Mouse (Mus musculus) MEL (cell line): ENCODE data around the gene 4930524B15Rik.

Source experiments
- CTCF ChIP-seq, 3 experiments: IDR thresholded peaks in 2 of 3; conservative IDR thresholded peaks in 1 of 3; 2 replicates each; pipeline ENCODE4 v1.5.1; 2011 to 2012; ENCODE audit warnings: low read length in 3 of 3, low read depth in 2 of 3, mild to moderate bottlenecking in 2 of 3, improper control_type of control experiment in 1 of 3, inconsistent platforms in 1 of 3, mixed read lengths in 1 of 3, moderate library complexity in 1 of 3; ENCODE audit not compliant: control insufficient read depth in 1 of 3, insufficient read depth in 1 of 3, poor library complexity in 1 of 3, severe bottlenecking in 1 of 3
- EP300 ChIP-seq, 2 experiments: IDR thresholded peaks; 2 replicates each; pipeline ENCODE4 v1.6.1; 2011; ENCODE audit warnings: improper control_type of control experiment in 2 of 2, low read length in 2 of 2, low read depth in 1 of 2, mild to moderate bottlenecking in 1 of 2
- GABPA ChIP-seq: IDR thresholded peaks from 2 replicates; pipeline ENCODE4 v1.6.1; 2012; ENCODE audit warnings: low read depth, mild to moderate bottlenecking, inconsistent platforms, low read length, improper control_type of control experiment, moderate library complexity
- HCFC1 ChIP-seq: IDR thresholded peaks from 2 replicates; pipeline ENCODE4 v1.6.1; 2012; ENCODE audit warnings: low read depth, mild to moderate bottlenecking, inconsistent platforms, low read length, improper control_type of control experiment, moderate library complexity
- MAZ ChIP-seq: IDR thresholded peaks from 2 replicates; pipeline ENCODE4 v1.6.1; 2012; ENCODE audit warnings: low read depth, mild to moderate bottlenecking, inconsistent platforms, low read length, improper control_type of control experiment
- NRF1 ChIP-seq: IDR thresholded peaks from 2 replicates; pipeline ENCODE4 v1.6.1; 2014; ENCODE audit warnings: low read depth, mild to moderate bottlenecking, inconsistent platforms, low read length, improper control_type of control experiment, moderate library complexity; ENCODE audit not compliant: poor library complexity, insufficient read depth, severe bottlenecking
- POLR2A ChIP-seq, 2 experiments: IDR thresholded peaks; 2 replicates each; pipeline ENCODE4 v1.6.1; 2011 to 2012; ENCODE audit warnings: low read length in 2 of 2, mild to moderate bottlenecking in 2 of 2, control low read depth in 1 of 2, improper control_type of control experiment in 1 of 2, low read depth in 1 of 2, moderate library complexity in 1 of 2; ENCODE audit not compliant: control insufficient read depth in 1 of 2, insufficient read depth in 1 of 2, poor library complexity in 1 of 2
- RAD21 ChIP-seq: IDR thresholded peaks from 2 replicates; pipeline ENCODE4 v1.6.1; 2011; ENCODE audit warnings: mild to moderate bottlenecking, low read depth, low read length, improper control_type of control experiment
- TAL1 ChIP-seq: IDR thresholded peaks from 2 replicates; pipeline ENCODE4 v1.6.1; 2012; ENCODE audit warnings: mild to moderate bottlenecking, inconsistent platforms, low read length, moderate library complexity, mixed read lengths
- TCF12 ChIP-seq: IDR thresholded peaks from 2 replicates; pipeline ENCODE4 v1.6.1; 2014; ENCODE audit warnings: low read depth, mild to moderate bottlenecking, inconsistent platforms, low read length, improper control_type of control experiment, moderate library complexity
- ZNF384 ChIP-seq: IDR thresholded peaks from 2 replicates; pipeline ENCODE4 v1.6.1; 2012; ENCODE audit warnings: low read depth, mild to moderate bottlenecking, inconsistent platforms, low read length, improper control_type of control experiment

DNA sequence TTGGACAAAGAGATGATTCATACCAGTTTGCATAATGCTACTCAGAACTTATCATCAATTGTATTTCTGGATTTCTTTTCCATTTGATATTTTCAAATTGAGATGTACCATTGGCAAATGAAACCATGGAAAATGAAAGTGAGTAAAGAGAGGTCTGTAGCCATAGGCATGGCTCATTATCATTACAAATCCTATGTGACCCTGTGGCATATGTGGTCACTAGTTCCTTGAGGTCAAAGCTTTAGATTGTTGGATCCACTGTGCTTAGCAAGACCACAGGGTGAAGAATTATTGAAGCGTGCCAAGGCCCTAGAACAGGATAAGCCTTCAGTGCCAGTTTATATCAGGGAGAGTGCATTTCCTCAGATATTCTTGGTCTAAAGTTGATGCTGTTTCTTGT lies 47.6 kb upstream of the 4930524B15Rik start:
- TF ChIP-seq TCF12 (no peak), RAD21 (no peak), NRF1 (no peak), HCFC1 (no peak), CTCF (IDR thresholded peaks at IDR 0.05 in 2 of 3, conservative IDR thresholded peaks at IDR 0.05 in 1 of 3; ENCODE audit: control insufficient read depth in 1 of 3, insufficient read depth in 1 of 3, low read depth in 2 of 3, low read length in 3 of 3, poor library complexity in 1 of 3, severe bottlenecking in 1 of 3) (no peak), ZNF384 (no peak), MAZ (no peak), EP300 (IDR thresholded peaks at IDR 0.05; ENCODE audit: low read depth in 1 of 2, low read length in 2 of 2) (no peak), TAL1 (no peak), GABPA (no peak), POLR2A (IDR thresholded peaks at IDR 0.05; ENCODE audit: control insufficient read depth in 1 of 2, insufficient read depth in 1 of 2, low read depth in 1 of 2, low read length in 2 of 2, poor library complexity in 1 of 2) (no peak)
